Mouse (Mus musculus) liver, postnatal 0 days (tissue): ENCODE data around the gene 0610010K14Rik. TPM values are rescaled to one million over a fixed set of nuclear protein-coding genes. Genes with fewer than 3 reads are reported as not detected.
A peak's percentile ranks its signal among the peaks of the same experiment; 100 is the strongest.

Experiments
- ATAC-seq: fragments of 200-750 bp; cut with Nextera tagmentation; 2 replicates; pipeline ENCODE4 v1.8.0; 2017; ENCODE audit warnings: mild to moderate bottlenecking, moderate library complexity
- DNase-seq: peaks from one replicate; pipeline ENCODE4 v3.0.0-alpha.2; 2016
- H3K27ac ChIP-seq: fragments of 300-500 bp; sonication (generic); 2 replicates; pipeline ENCODE4 v1.5.1; 2014; ENCODE audit warnings: antibody characterized with exemption, moderate library complexity, mild to moderate bottlenecking, low read depth
- H3K27me3 ChIP-seq: fragments of 300-500 bp; sonication (generic); 2 replicates; pipeline ENCODE4 v1.6.1; 2014; ENCODE audit warnings: low read length, control low read depth, mixed read lengths; ENCODE audit not compliant: insufficient read depth
- H3K36me3 ChIP-seq: fragments of 300-500 bp; sonication (generic); replicated peaks from 2 replicates; pipeline ENCODE4 v1.6.1; 2014; ENCODE audit warnings: mild to moderate bottlenecking, control low read depth, low read length, moderate library complexity, mixed read lengths; ENCODE audit not compliant: insufficient read depth
- H3K4me1 ChIP-seq: fragments of 300-500 bp; sonication (generic); 2 replicates; pipeline ENCODE4 v1.6.1; 2014; ENCODE audit warnings: antibody characterized with exemption, mild to moderate bottlenecking, control low read depth; ENCODE audit not compliant: insufficient read depth
- H3K4me2 ChIP-seq: fragments of 300-500 bp; sonication (generic); 2 replicates; pipeline ENCODE4 v1.6.1; 2014; ENCODE audit warnings: low read depth, mild to moderate bottlenecking, low read length, moderate library complexity, mixed read lengths
- H3K4me3 ChIP-seq: fragments of 300-500 bp; sonication (generic); 2 replicates; pipeline ENCODE4 v1.5.1; 2014; ENCODE audit warnings: low read depth, low read length
- H3K9ac ChIP-seq: fragments of 300-500 bp; sonication (generic); replicated peaks from 2 replicates; pipeline ENCODE4 v1.6.1; 2014; ENCODE audit warnings: mild to moderate bottlenecking, moderate library complexity
- H3K9me3 ChIP-seq: fragments of 300-500 bp; sonication (generic); 2 replicates; pipeline ENCODE4 v1.6.1; 2016; ENCODE audit warnings: mild to moderate bottlenecking, control low read depth, low read length, mixed read lengths
- CTCF ChIP-seq: sonication (generic); IDR thresholded peaks from 2 replicates; pipeline ENCODE4 v1.5.1; 2016; ENCODE audit warnings: antibody characterized with exemption, low read depth
- EP300 ChIP-seq: IDR thresholded peaks from 2 replicates; pipeline ENCODE4 v1.6.1; 2016; ENCODE audit warnings: antibody characterized with exemption, low read depth, mild to moderate bottlenecking
- WGBS: fragments of 180-500 bp; shearing (Covaris S2); extraction: QIAGEN DNeasy Blood & Tissue Kit; methylation state at CpG from one replicate; pipeline ENCODE4 v1.1.7; 2014; ENCODE audit not compliant: insufficient replicate concordance; 5-methylcytosine and 5-hydroxymethylcytosine counted together
- microRNA counts: library from miRNA; unstranded; fragments of <30 nt; microRNA quantifications from one replicate; lab custom pipeline; 2015
- microRNA-seq: library from miRNA; unstranded; fragments of <30 nt; microRNA quantifications from one replicate; pipeline ENCODE4, GENCODE M21; 2016
- polyA plus RNA-seq: library from polyadenylated mRNA; unstranded; fragments of >200 nt; fragmentation: Nextera tagmentation; extraction: Ambion mirVana; gene quantifications from 2 replicates; pipeline ENCODE4 v1.2.1, GENCODE M21; 2015

Gene 0610010K14Rik
- polyA plus RNA-seq, 1 experiment from 2014 or later = 48.9 TPM

DNA sequence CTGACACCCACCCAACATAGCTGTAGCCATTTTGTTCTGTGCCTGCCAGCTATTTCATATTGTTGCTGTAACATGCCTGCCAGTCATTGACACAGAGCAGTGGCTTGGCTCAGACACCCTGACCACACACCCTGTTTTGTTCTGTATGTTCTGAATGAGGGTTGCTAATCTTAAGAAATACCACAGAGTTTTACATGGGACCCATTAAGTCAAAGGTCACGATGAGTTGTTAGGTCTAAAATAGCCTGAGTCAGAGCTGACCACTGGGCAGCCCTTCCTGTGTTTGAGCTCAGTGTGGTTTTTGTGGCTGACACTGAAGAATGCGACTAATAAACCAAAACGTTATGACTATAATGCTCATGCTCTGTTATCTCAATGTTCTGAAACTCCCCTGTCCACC lies 39.4 kb downstream of the 0610010K14Rik start:
- no peak overlapping the region for H3K27ac ChIP-seq
- ATAC-seq (no peak), DNase-seq (no peak)
- TF ChIP-seq EP300 = no peak
- no peak for TF ChIP-seq CTCF
- H3K9ac ChIP-seq = no peak overlapping the region
- H3K27me3 ChIP-seq = no peaks in the 10 kb centered on the region
- H3K4me1 ChIP-seq = no peaks in the 10 kb centered on the region
- H3K9me3 ChIP-seq = no peaks in the 10 kb centered on the region
- H3K4me3 ChIP-seq = no peak overlapping the region
- H3K4me2 ChIP-seq = no peak overlapping the region
- no peaks in the 10 kb centered on the region for H3K36me3 ChIP-seq
- whole genome bisulfite sequencing = 44% methylated on average over 3 of the region's 3 CpGs

DNA sequence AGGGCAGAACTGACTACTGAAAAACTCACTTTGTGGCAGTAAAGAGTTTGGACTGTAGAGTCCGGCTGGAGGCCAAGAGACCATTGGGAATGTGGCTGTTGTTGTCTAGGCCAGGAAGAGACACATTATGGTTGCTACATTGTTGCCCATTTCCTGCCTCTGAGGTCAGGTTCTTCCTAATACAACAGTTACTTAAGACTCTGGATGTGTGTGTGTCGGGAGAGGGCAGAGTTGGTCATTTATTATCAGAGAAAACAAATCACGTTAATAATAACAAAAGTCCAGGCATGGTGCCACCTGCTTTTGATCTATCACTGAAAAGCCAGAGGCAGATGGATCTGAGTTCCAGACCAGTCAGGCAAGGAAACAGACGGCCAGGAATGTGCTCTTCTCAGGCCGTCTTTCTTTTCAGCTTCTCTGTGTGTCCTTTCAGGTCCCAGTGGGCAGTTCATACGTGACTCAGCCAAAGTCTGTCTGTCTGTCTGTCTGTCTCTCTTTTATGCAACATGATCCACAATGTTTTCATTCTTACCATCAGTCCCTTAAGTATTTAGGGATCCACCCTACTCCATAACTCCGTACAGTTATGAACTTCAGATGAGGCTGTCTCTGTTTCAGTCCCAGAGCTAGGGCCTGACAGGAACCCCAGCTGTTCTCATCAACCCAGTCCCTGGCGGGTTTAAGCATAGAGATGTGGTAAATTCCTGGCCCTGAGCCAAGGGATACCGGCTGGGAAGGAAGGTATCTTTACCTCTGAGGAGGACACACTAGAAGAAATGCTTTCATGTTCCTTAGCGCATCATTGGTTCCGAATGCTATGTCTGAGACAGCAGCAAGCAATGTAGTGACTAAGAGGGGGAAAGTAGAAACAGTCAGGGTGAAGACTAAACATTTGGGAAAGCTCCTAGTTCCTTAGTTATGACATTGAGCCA lies 44.1 kb downstream of the 0610010K14Rik start:
- no peak overlapping the region for H3K27ac ChIP-seq
- WGBS = 63% methylated on average over 11 of the region's 11 CpGs
- TF ChIP-seq EP300 = no peak
- TF ChIP-seq CTCF = no peak
- no peak overlapping the region for H3K9ac ChIP-seq
- H3K4me2 ChIP-seq = no peak overlapping the region
- ATAC-seq (no peak), DNase-seq (no peak)
- H3K4me3 ChIP-seq = no peak overlapping the region
- H3K4me1 ChIP-seq = no peaks in the 10 kb centered on the region
- no peaks in the 10 kb centered on the region for H3K36me3 ChIP-seq
- no peaks in the 10 kb centered on the region for H3K9me3 ChIP-seq
- no peaks in the 10 kb centered on the region for H3K27me3 ChIP-seq

DNA sequence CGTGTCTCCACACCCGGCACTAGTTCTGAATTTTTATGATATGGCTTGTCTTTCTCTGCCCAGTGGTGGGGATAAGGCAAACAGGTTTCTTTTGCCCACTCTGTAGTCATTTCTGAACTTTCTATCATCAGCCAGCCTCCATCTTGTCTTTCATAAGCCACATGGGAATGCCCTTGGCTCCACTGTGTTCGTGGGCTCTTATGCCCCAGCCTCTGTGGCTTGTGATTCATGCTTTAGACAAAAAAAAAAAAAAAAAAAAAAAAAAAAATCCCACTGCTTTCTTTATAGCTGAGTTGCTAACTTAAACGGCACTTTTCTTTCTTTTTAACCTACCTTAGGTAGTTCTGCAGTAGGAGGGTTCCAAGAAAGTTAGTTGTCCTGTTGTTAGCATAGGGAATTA lies 45.6 kb downstream of the 0610010K14Rik start:
- H3K27ac ChIP-seq = no peak overlapping the region
- DNase-seq = no peak
- no peaks in the 10 kb centered on the region for H3K36me3 ChIP-seq
- TF ChIP-seq EP300 (no peak), CTCF (no peak)
- WGBS = 66% methylated on average over 4 of the region's 4 CpGs
- no peaks in the 10 kb centered on the region for H3K9me3 ChIP-seq
- H3K4me2 ChIP-seq = no peak overlapping the region
- no peak overlapping the region for H3K9ac ChIP-seq
- no peaks in the 10 kb centered on the region for H3K27me3 ChIP-seq
- no peak for ATAC-seq
- no peak overlapping the region for H3K4me3 ChIP-seq
- no peaks in the 10 kb centered on the region for H3K4me1 ChIP-seq

DNA sequence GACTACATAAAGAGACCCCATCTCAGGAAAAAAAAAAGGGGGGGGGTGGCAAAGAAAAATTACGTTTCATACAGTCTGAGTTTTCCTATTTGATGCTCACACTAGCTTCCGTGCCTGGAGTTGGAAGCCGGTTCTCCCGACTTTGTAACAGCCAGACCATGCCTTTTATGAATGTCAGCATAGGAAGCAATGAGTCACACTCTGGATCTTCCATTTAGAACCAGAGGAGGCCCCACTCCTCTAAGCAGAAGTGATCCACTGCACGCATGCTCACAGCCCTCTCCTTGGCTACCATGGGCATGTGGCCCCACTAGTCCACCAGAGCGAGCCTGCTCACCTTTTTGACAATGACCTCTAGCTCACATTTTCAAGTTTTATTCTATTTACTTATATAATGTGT lies 46.5 kb downstream of the 0610010K14Rik start:
- no peaks in the 10 kb centered on the region for H3K9me3 ChIP-seq
- H3K9ac ChIP-seq = no peak overlapping the region
- WGBS = 73% methylated on average over 6 of the region's 6 CpGs
- no peak for TF ChIP-seq CTCF
- TF ChIP-seq EP300 = no peak
- H3K4me1 ChIP-seq = no peaks in the 10 kb centered on the region
- H3K36me3 ChIP-seq = no peaks in the 10 kb centered on the region
- ATAC-seq = no peak
- DNase-seq = no peak
- H3K4me3 ChIP-seq = no peak overlapping the region
- no peak overlapping the region for H3K4me2 ChIP-seq
- no peak overlapping the region for H3K27ac ChIP-seq
- no peaks in the 10 kb centered on the region for H3K27me3 ChIP-seq

DNA sequence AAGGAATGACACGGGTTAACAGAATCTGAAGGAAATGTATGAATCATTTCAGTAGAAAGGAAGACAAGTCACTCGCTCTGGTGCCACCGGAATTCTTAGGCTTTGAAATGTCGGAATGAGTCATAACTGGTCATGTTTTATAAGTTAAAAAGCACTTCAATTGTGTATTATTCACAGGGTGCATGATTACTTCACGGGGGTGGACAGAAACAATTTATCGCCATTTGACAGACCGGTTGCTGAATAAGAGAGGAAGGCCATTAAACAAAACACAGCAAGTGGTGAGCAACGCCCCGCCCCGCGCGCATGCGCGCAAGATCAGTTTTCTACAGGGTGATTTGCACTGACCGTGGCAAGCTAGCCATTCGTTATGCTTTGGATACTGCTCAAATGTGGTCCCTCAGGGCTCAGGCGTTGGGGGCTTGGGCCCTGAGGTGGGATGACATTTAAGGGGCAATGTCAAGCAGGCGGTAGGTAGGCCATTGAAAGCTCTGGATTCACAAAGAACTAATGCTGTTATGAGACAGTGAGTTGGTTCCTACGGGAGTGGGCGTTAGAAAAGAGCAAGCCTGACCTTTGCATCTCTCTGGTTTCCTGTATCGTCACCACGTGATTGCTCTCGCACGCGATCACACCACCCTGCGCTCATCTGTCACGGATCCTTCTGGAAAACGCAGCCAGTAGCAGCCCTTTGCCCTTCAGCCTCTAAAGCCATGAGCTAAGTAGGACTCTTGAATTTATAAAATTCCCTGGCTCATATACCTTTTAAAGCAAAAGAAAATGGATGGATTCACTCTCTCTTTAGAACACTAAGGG lies 48.2 kb downstream of the 0610010K14Rik start:
- no peak for ATAC-seq
- H3K9ac ChIP-seq = no peak overlapping the region
- TF ChIP-seq EP300 (no peak), CTCF (no peak)
- H3K9me3 ChIP-seq = no peaks in the 10 kb centered on the region
- DNase-seq = no peak
- H3K36me3 ChIP-seq = no peaks in the 10 kb centered on the region
- no peaks in the 10 kb centered on the region for H3K27me3 ChIP-seq
- no peak overlapping the region for H3K27ac ChIP-seq
- no peak overlapping the region for H3K4me3 ChIP-seq
- 89% methylated on average over 28 of the region's 28 CpGs for WGBS
- H3K4me2 ChIP-seq = no peak overlapping the region
- H3K4me1 ChIP-seq = no peaks in the 10 kb centered on the region

MicroRNAs within 50 kb of the gene (microRNA counts, 519-probe panel; counts per million panel counts)
- microRNA mmu-miR-195 (lab: Ali Mortazavi, UCI) (not detected), microRNA mmu-miR-497 (lab: Ali Mortazavi, UCI) (not detected)

Small RNA genes within 50 kb of the gene (microRNA-seq; reads per million reads assigned to microRNA genes)
- gene Mir195a (412 reads per million, percentile 61 among the genes with 10 or more reads in this experiment), gene Mir497 (not detected), gene Mir497b (not detected)

Other genes starting within 250 kb of the 0610010K14Rik start
- 305 and 324 TPM in 2 replicates for gene Gabarap, start 246.8 kb downstream of the 0610010K14Rik start, polyA plus RNA-seq
- 19.5 and 25.5 TPM in 2 replicates for gene Phf23, start 242.1 kb downstream of the 0610010K14Rik start, polyA plus RNA-seq
- 2.7 and 3.4 TPM in 2 replicates for gene Dvl2, start 237.3 kb downstream of the 0610010K14Rik start, polyA plus RNA-seq
- gene Acadvl, start 222.5 kb downstream of the 0610010K14Rik start, polyA plus RNA-seq = 345 and 367 TPM in 2 replicates
- 0.58 and 0.61 TPM in 2 replicates for gene Dlg4, start 221.0 kb downstream of the 0610010K14Rik start, polyA plus RNA-seq
- gene Asgr1, start 183.8 kb downstream of the 0610010K14Rik start, polyA plus RNA-seq = 458 and 462 TPM in 2 replicates
- gene Asgr2, start 145.3 kb downstream of the 0610010K14Rik start, polyA plus RNA-seq = 48.3 and 53.3 TPM in 2 replicates
- gene Mgl2, start 107.6 kb downstream of the 0610010K14Rik start, polyA plus RNA-seq = 1.5 TPM in 2 replicates
- gene Clec10a, start 81.7 kb downstream of the 0610010K14Rik start, polyA plus RNA-seq = 0.46 and 0.81 TPM in 2 replicates
- gene Slc16a11, start 25.2 kb downstream of the 0610010K14Rik start, polyA plus RNA-seq = 1.4 and 1.8 TPM in 2 replicates
- 1.3 and 1.9 TPM in 2 replicates for gene Slc16a13, start 16.9 kb downstream of the 0610010K14Rik start, polyA plus RNA-seq
- gene Bcl6b, start 8.1 kb downstream of the 0610010K14Rik start, polyA plus RNA-seq = 1.4 and 1.8 TPM in 2 replicates
- 5.4 and 5.8 TPM in 2 replicates for gene Gm21988, start 1.9 kb upstream of the 0610010K14Rik start, polyA plus RNA-seq
- 241 TPM in 2 replicates for gene Rnasek, start 1.9 kb upstream of the 0610010K14Rik start, polyA plus RNA-seq
- 17.8 and 20.0 TPM in 2 replicates for gene Alox12, start 17.4 kb upstream of the 0610010K14Rik start, polyA plus RNA-seq
- 0.08 TPM in 1 of 2 replicates, not detected in the other for gene Alox12e, start 84.7 kb upstream of the 0610010K14Rik start, polyA plus RNA-seq
- 0.49 and 0.56 TPM in 2 replicates for gene Alox15, start 114.1 kb upstream of the 0610010K14Rik start, polyA plus RNA-seq
- gene Pelp1, start 172.1 kb upstream of the 0610010K14Rik start, polyA plus RNA-seq = 6.1 and 6.4 TPM in 2 replicates
- gene Arrb2, start 194.7 kb upstream of the 0610010K14Rik start, polyA plus RNA-seq = 20.0 and 21.8 TPM in 2 replicates
- 14.3 and 15.1 TPM in 2 replicates for gene Med11, start 214.0 kb upstream of the 0610010K14Rik start, polyA plus RNA-seq
- 0.59 and 0.70 TPM in 2 replicates for gene Zmynd15, start 221.5 kb upstream of the 0610010K14Rik start, polyA plus RNA-seq
- gene Cxcl16, start 222.1 kb upstream of the 0610010K14Rik start, polyA plus RNA-seq = 9.2 and 9.4 TPM in 2 replicates